Mouse (Mus musculus): ENCODE measurements around the gene Wtip.

DNA sequence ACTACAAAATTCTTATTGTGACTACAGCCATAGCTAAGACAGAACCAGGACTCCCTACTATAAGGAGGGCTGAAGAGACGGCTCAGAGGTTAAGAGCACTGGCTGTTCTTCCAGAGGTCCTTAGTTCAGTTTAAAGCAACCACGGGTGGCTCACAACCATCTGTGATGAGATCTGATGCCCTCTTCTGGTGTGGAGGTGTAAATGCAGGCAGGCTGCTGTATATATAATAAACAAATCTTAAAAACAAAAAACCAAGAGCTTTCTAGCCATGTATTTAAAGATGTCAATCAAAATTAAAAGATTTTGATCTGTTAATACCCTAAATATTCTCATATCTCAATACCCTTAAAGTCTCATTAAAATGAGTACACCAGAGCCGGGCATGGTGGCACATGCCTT is 26.1 kb upstream of the Wtip start:
- TF ChIP-seq FLI1 (IDR thresholded peaks at IDR 0.05; ENCODE audit: low read length): no peak
- TF ChIP-seq GATA1 (IDR thresholded peaks at IDR 0.05; ENCODE audit: borderline replicate concordance, low read length): no peak

All from megakaryocyte, embryonic 14.5 days (primary cell).